Mouse (Mus musculus) cerebral cortex, adult 2 months (tissue): ENCODE data around the gene Lce1j.

Source experiments
- WGBS: fragments of 180-500 bp; shearing (Covaris S2); methylation state at CpG from one replicate; pipeline ENCODE4 v1.1.7; 2018; 5-methylcytosine and 5-hydroxymethylcytosine counted together

Gene Lce1j

DNA sequence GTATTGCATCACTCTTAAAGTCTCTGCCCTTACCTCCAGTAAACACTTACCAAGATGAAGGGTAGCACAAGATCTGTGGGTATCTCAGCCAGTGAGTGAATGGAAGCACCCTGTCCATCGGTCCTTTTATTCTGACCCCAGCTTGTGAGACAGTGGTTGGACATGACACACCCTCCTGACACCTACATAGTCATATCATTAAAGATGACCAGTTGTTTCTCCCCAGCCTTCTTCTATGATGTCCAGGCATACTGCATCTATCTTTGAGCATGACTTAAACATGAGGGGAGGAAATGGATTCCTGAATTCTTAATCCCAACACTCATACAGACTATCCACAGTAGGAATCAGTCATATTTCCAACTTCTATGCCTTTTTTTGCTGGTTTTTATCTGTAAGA is at the start of gene Lce1j:
Gene Lce1j (minus strand): TSS at position 101 of the 400 bp plus-strand sequence.
- WGBS = 94% methylated on average over 1 of the region's 1 CpGs

GRCm38 (mm10) chr3:92827108-92827507 is 36.8 kb upstream of the Lce1j start, which contains the start of gene Kprp:
Gene Kprp (minus strand): TSS chr3:92827247.
- WGBS = 38% methylated on average over 1 of the region's 1 CpGs

- WGBS = 10% methylated on average over 1 of the region's 1 CpGs
These were observed 35.5 kb upstream of the Lce1j start for GRCm38 (mm10) chr3:92825808-92826207.

DNA sequence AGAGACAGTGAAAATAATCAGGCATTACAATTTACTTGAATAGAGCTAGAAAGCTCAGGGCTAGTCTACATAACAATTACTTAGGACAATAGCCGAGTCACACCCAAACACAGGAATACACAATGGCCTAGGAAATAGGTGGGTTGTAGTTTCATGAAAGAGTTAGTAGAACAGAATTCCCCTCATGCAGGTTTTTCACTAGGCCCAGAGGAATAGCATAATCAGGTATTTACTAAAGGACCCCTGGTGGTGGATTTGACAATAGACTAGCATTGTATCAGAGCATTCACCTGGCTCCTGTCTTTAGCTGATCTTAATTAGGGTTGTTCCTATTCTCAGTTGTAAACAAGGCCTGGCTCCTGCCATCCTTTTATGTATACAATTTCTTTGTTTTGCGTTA is 25.7 kb upstream of the Lce1j start:
- 89% methylated on average over 2 of the region's 2 CpGs for WGBS

GRCm38 (mm10) chr3:92815581-92815980 is 25.3 kb upstream of the Lce1j start:
- WGBS = 87% methylated on average over 3 of the region's 3 CpGs

GRCm38 (mm10) chr3:92807791-92808190 is 17.5 kb upstream of the Lce1j start, which contains the start of gene Lce1k:
Gene Lce1k (minus strand): TSS chr3:92807891.

GRCm38 (mm10) chr3:92778799-92779198 is 11.5 kb downstream of the Lce1j start, which contains the start of gene Lce1i:
Gene Lce1i (minus strand): TSS chr3:92778899.
- WGBS = 82% methylated on average over 1 of the region's 1 CpGs

GRCm38 (mm10) chr3:92771573-92771972 is 18.7 kb downstream of the Lce1j start:
- 27% methylated on average over 3 of the region's 3 CpGs for WGBS

DNA sequence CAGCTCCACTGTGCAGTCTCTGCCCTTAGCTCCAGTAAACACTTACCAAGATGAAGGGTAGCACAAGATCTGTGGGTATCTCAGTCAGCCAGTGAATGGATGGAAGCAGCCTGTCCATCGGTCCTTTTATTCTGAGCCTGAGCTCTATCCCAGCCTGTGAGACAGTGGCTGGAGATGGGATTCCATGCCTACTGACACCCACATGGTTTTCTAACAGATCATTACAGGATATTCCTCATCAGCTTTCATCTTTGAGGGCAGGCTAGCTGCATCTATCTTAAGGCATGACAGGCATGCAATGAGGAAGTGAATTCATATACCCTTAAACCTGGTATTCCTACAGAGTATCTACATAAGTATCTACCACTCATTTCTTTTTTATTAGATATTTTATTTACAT is 25.3 kb downstream of the Lce1j start, which contains the start of gene Lce1h:
Gene Lce1h (minus strand): TSS at position 101 of the 400 bp plus-strand sequence.
- WGBS = 97% methylated on average over 1 of the region's 1 CpGs

DNA sequence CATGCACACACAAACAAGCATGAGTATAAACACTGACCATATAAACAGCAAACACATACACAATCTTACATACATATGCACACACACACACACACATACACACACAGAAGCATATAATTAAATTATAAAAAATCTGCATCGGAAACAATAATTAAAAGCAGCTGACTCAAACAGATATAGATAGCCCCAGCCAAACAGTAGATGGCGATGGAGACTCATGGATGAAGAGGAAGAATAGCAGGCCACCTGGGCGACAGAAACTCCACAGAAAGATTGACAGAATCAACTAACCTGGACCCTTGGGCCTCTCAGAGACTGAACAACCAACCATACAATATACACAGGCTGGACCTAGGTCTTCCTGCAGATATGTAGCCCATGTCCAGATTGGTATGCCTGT is 37.1 kb downstream of the Lce1j start:
- WGBS = 43% methylated on average over 3 of the region's 3 CpGs

DNA sequence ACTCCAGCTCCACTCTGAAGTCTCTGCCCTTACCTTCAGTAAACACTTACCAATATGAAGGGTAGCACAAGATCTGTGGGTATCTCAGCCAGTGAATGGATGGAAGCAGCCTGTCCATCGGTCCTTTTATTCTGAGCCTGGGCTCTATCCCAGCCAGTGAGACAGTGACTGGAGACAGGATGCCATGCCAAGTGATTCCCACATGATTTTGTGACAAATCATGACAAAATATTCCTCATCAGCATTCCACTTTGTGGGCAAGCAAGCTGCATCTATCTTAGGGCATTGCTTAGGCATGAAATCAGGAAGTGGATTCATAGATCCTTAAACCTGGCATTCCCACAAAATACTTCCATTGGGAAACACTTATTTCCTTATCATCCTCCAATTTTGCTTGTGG is 38.1 kb downstream of the Lce1j start, which contains the start of gene Lce1g:
Gene Lce1g (minus strand): TSS at position 101 of the 400 bp plus-strand sequence.
- 79% methylated on average over 1 of the region's 1 CpGs for WGBS

- 75% methylated on average over 1 of the region's 1 CpGs for WGBS
These were observed 51.3 kb downstream of the Lce1j start, which contains the start of gene Gm38119 for GRCm38 (mm10) chr3:92738996-92739395. Gene Gm38119 (minus strand): TSS chr3:92739096.
